Mouse (Mus musculus) kidney, adult 2 months (tissue): ENCODE data around the gene Plod2.

ENCODE experiments used
- CTCF ChIP-seq: fragments of 200-500 bp; conservative IDR thresholded peaks from 2 replicates; pipeline ENCODE4 v1.5.1; 2011; ENCODE audit warnings: low read depth, mild to moderate bottlenecking, control low read depth, low read length, moderate library complexity, mixed read lengths; ENCODE audit not compliant: insufficient read depth, insufficient read length
- POLR2A ChIP-seq: fragments of 200-500 bp; IDR thresholded peaks from one replicate; pipeline ENCODE4 v1.6.1; 2011; ENCODE audit warnings: low read depth, low read length, control low read depth

DNA sequence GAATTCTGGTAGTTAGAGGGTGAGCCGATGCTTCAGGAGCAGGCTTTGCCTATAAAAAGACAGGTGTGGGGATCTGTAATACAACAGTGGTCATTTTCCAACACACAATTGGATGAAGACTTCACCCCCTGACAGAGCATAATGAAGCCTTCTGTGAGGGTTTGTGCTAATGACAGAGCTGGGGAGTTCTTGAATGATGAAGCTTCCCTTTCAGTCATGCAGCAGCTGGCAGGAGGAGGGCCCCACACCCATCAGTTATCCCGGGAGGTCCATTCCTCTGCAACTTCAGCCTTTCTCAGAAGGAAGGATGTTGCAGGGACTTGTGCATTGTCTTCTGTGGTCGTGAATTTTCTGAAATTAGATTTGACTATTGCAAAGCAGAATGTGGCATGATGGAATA, 79.2 kb downstream of the Plod2 start:
- no peak for TF ChIP-seq CTCF
- TF ChIP-seq POLR2A: no peak
